Mouse (Mus musculus): ENCODE results near the gene Cd33. TPM values are rescaled to one million over a fixed set of nuclear protein-coding genes. Genes with fewer than 3 reads are reported as not detected.

Gene Cd33
- total RNA-seq (2022): 10 to 100 TPM in 2 of 4 experiments, 1 to 10 TPM in 2; 4.2 to 16.9 (median 9.6) TPM

GRCm38 (mm10) chr7:43544225-43544977 is at the start of gene Cd33:
Gene Cd33, minus strand, starts transcription at chr7:43544428.
- DNase-seq (ENCODE audit: low spot score in 2 of 2): no peak

GRCm38 (mm10) chr7:43584790-43585189 is 40.6 kb upstream of the Cd33 start:
- no peak for DNase-seq (ENCODE audit: low spot score in 2 of 2)

DNA sequence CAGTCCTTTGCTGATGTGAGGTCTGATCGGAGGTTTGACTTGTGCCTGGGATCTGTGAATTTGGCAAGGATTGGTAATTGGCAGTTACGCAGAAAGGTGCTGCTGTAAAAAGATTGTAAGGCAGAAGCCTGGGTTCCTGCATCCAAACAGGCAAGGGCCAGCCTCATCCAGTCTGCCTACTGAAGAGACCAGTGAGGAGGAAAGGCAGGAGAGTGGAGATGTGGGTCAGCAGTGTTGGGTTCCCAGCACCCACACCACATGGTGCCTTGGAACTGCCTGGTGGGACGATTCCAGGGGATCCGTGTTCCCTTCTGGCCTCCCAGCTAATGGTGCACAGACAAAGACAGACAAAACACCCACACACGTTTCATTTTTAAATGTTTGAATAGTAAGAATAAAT is 36.3 kb upstream of the Cd33 start:
- peak; percentile 34 to 40 for DNase-seq (ENCODE audit: low spot score in 2 of 2)

GRCm38 (mm10) chr7:43579440-43580171 is 35.4 kb upstream of the Cd33 start, which contains the start of gene Zfp719:
Gene Zfp719, plus strand, starts transcription at chr7:43579610.
- DNase-seq (ENCODE audit: low spot score in 2 of 2): peak; percentile 89 to 95

DNA sequence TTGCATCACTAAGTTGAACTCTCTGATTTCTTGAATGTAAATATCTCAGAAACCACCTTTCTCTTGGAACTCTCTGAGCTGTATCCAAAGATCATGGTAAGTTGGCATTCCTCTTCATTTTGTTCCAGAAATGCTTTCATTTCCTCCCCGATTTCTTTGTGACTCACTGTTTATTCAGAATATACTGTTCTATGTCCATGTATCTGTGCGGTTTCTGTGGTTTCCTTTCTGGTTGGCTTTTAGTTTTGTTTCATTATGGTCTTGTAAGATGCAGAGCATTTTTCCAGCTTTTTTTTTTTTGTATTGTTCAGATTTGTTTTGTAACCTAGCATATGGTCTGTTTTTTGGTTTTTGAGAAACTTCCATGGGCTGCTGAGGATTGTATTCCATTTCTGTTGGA is 27.0 kb upstream of the Cd33 start:
- no peak for DNase-seq (ENCODE audit: low spot score in 2 of 2)

- DNase-seq (ENCODE audit: low spot score in 2 of 2): no peak
Measured at GRCm38 (mm10) chr7:43563300-43563699, 19.1 kb upstream of the Cd33 start.

- no peak for DNase-seq (ENCODE audit: low spot score in 2 of 2)
Measured at GRCm38 (mm10) chr7:43562651-43563070, 18.4 kb upstream of the Cd33 start.

DNA sequence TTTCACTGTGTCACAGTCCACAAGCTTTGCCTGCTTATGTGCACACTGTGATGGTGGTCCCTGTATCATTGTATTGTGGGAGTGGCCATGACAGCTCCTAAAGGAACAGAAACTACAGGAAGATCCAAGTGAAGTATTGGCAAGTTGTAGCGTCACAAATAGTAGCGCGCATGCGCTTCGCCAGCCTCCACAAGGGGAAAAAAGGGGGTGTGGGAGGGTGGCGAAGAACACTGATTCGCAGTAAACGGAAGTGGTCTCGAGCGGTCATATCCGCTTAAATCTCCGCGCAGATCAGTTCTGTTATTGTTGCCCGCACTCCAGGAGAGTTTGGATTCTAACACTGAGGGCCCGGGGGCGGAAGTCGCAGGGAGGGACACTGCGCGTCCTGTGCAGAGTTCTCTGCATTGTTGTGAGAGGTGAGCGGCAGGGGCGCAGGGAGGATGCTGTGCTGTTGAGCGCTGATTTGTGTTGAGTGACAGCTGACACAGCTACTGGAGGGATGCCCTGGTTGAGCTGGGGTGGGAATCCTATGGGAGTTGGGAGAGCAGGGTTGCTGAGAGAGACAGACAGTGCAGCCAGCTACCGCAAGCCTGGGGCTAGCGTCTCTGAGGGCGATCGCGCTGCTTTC is 17.9 kb upstream of the Cd33 start, which contains the start of gene Zfp658:
Gene Zfp658, plus strand, starts transcription at position 251 of the 628 bp plus-strand sequence.
- peak; percentile 87 for DNase-seq (ENCODE audit: low spot score in 2 of 2)

- no peak for DNase-seq (ENCODE audit: low spot score in 2 of 2)
Measured at GRCm38 (mm10) chr7:43556901-43557300, 12.7 kb upstream of the Cd33 start.

DNA sequence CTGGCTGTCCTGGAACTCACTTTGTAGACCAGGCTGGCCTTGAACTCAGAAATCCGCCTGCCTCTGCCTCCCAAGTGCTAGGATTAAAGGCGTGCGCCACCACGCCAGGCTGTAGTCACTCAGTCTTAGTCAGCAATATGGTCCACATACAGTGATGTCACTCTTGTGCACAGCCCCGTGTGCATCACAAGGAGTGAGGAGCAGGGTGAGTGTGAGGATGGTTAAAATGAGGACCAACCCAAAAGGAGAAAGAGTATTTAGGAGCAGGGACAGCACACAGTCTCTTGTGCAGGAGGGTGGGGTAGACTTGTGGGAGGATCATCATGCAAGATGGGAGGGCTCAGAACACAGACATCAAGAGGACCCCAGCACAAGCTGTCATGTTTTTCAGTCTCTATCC is 11.1 kb upstream of the Cd33 start:
- DNase-seq (ENCODE audit: low spot score in 2 of 2): no peak

- DNase-seq (ENCODE audit: low spot score in 2 of 2): no peak
Measured at GRCm38 (mm10) chr7:43554550-43554949, 10.3 kb upstream of the Cd33 start.

DNA sequence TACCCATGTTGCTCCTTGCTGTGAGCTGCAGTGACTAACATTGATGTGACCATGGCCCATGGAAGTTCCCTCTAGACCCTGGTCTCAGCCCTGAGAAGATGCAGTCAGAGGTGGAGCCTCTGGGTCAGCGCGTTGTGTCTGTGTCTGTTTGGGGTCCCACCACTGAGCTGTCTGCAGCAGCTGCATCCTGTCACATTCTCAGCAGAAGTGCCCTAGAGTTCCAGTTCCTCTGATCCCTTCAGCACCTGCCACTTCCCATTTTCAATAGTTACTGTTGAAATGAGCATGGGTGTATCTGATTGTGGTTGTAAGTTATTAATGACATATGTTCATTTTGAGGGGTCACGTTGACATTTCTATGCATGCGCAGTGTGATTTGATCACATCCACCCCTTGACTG is 8.9 kb upstream of the Cd33 start:
- DNase-seq (ENCODE audit: low spot score in 2 of 2): no peak

DNA sequence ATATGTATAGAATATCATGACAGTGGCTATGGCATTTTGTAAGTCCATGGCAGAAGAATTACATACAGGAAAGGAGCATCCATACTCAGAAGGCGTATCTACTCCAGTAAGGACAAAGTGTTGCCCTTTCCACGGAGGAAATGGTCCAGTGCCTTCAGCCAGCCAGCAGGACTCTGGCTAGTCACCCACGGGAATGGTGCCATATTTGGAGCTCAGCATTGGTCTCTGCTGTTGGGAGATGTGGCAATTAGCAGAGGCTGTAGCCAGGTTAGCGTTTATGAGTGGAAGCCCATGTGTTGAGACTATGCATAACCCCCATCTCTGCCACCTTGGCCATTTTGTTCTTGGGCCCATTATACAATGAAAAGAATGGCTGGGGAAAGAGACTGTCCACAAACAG is 4.0 kb upstream of the Cd33 start:
- no peak for DNase-seq (ENCODE audit: low spot score in 2 of 2)

GRCm38 (mm10) chr7:43547666-43548065 is 3.4 kb upstream of the Cd33 start:
- peak in 1 of 2 experiments; percentile 47 for DNase-seq (ENCODE audit: low spot score in 2 of 2)

GRCm38 (mm10) chr7:43545656-43546545 is 1.7 kb upstream of the Cd33 start:
- DNase-seq (ENCODE audit: low spot score in 2 of 2): no peak

- DNase-seq (ENCODE audit: low spot score in 2 of 2): no peak
Measured at GRCm38 (mm10) chr7:43538524-43538923, 5.7 kb downstream of the Cd33 start.

- DNase-seq (ENCODE audit: low spot score in 2 of 2): no peak
Measured at GRCm38 (mm10) chr7:43532936-43533505, 11.2 kb downstream of the Cd33 start.

- no peak for DNase-seq (ENCODE audit: low spot score in 2 of 2)
Measured at GRCm38 (mm10) chr7:43530216-43530785, 13.9 kb downstream of the Cd33 start.

DNA sequence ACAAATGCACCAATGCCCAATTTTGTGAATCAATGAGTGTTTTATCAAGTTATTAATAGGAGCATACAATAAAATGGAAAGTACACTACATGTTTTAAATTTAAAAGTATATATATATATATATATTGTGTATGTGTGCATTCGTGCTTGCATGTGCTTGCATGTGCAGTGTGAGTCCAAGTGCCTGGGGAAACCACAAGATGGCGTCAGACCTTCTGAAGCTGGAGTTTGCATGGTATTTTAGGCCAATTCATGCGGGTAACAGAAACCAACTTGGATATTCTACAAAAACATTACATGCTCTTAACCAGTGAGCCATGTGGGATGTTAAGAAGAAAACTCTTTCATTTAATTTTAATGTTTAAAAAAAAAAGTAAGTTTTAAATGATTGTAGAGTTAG is 18.9 kb downstream of the Cd33 start:
- DNase-seq (ENCODE audit: low spot score in 2 of 2): no peak

DNA sequence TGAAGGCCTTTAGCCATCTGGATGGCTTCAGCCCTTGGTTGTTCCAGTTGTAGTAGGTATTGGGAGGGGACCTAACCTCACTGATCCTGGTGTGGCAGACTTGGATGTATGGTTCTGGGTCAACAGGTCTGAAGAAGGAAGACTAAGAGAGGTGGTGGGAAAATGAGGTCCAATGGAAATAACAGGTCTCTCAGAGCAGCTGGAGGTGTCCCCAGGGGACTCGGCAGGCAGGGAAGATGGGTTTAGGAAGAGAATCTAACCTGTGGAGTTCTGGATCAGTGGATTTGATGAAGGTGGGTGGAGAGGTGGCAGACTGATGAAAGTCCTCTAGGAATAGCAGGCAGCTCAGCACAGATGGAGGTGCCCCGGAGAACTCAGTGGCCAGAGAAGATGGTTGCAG is 21.5 kb downstream of the Cd33 start:
- DNase-seq (ENCODE audit: low spot score in 2 of 2): no peak

All from layer of hippocampus, adult 8-10 months (tissue).